Mouse (Mus musculus) embryonic fibroblast, embryonic 13.5 days (primary cell): Measurements from ENCODE around the gene Dnajb2. TPM values are rescaled to one million over a fixed set of nuclear protein-coding genes. Genes with fewer than 3 reads are reported as not detected.

Experiments used
- H3K27ac ChIP-seq: 2 replicates; pipeline ENCODE4 v1.5.1; 2012; ENCODE audit warnings: low read length, control low read depth, inconsistent platforms; ENCODE audit not compliant: insufficient read depth
- H3K4me1 ChIP-seq: 2 replicates; pipeline ENCODE4 v1.6.1; 2011; ENCODE audit warnings: low read length; ENCODE audit not compliant: control insufficient read depth, insufficient read depth
- H3K4me3 ChIP-seq: 2 replicates; pipeline ENCODE4 v1.5.1; 2011; ENCODE audit warnings: mild to moderate bottlenecking, control low read depth, low read length; ENCODE audit not compliant: insufficient read depth
- CTCF ChIP-seq: IDR thresholded peaks from 2 replicates; pipeline ENCODE4 v1.5.1; 2011; ENCODE audit warnings: mild to moderate bottlenecking, control low read depth, low read length, moderate library complexity, borderline replicate concordance; ENCODE audit not compliant: insufficient read depth
- POLR2A ChIP-seq: IDR thresholded peaks from 2 replicates; pipeline ENCODE4 v1.6.1; 2011; ENCODE audit warnings: low read depth, mild to moderate bottlenecking, control low read depth, low read length, moderate library complexity
- polyA plus RNA-seq: library from polyadenylated mRNA; stranded (reverse); fragments of >200 nt; gene quantifications from 2 replicates; pipeline ENCODE4 v1.2.4, GENCODE M21; 2011; ENCODE audit warnings: low read depth; ENCODE audit not compliant: missing spikeins, insufficient read length

The Dnajb2 gene
- polyA plus RNA-seq, 1 experiment: 28.4 TPM

GRCm38 (mm10) chr1:75255516-75256046 is 19.4 kb downstream of the Dnajb2 start:
- H3K27ac ChIP-seq: no peak overlapping the region
- no peaks in the 10 kb centered on the region for H3K4me1 ChIP-seq
- no peak for TF ChIP-seq CTCF
- no peak overlapping the region for H3K4me3 ChIP-seq

GRCm38 (mm10) chr1:75261278-75261677 is 25.1 kb downstream of the Dnajb2 start:
- Histone ChIP-seq H3K4me3 (no peak overlapping the region), H3K27ac (no peak overlapping the region), H3K4me1 (peaks cover 6% of the 10 kb centered on the region; the same call in 1 of the 2 replicates)
- no peak for TF ChIP-seq CTCF
- TF ChIP-seq POLR2A: no peak

- Histone ChIP-seq H3K4me3 (peak overlapping the region; percentile 92), H3K4me1 (peaks cover 6% of the 10 kb centered on the region; the same call in 1 of the 2 replicates), H3K27ac (peak overlapping the region; percentile 76)
- TF ChIP-seq CTCF: no peak
- TF ChIP-seq POLR2A: peak; percentile 57; the same call in 1 of the 2 replicates
Observed at GRCm38 (mm10) chr1:75262969-75263951, 27.1 kb downstream of the Dnajb2 start.

GRCm38 (mm10) chr1:75264091-75264880 is 28.1 kb downstream of the Dnajb2 start, which contains the start of gene Ptprn:
Gene Ptprn, minus strand, starts transcription at chr1:75264502.
- peak; percentile 42; the same call in 1 of the 2 replicates for TF ChIP-seq POLR2A
- no peak for TF ChIP-seq CTCF
- Histone ChIP-seq H3K27ac (peak within 1 kb of the TSS; percentile 76), H3K4me1 (peaks cover 6% of the 10 kb centered on the region; the same call in 1 of the 2 replicates), H3K4me3 (peak within 1 kb of the TSS; percentile 92)

GRCm38 (mm10) chr1:75277195-75278188 is 41.3 kb downstream of the Dnajb2 start:
- no peak for TF ChIP-seq POLR2A
- TF ChIP-seq CTCF: no peak
- no peak overlapping the region for H3K27ac ChIP-seq
- no peak overlapping the region for H3K4me3 ChIP-seq
- H3K4me1 ChIP-seq: no peaks in the 10 kb centered on the region

GRCm38 (mm10) chr1:75278228-75278627 is 42.0 kb downstream of the Dnajb2 start, which contains the start of gene Resp18:
Gene Resp18, minus strand, starts transcription at chr1:75278415.
- no peaks in the 10 kb centered on the region for H3K4me1 ChIP-seq
- H3K4me3 ChIP-seq: no peak within 1 kb of the TSS
- H3K27ac ChIP-seq: no peak within 1 kb of the TSS
- TF ChIP-seq POLR2A: no peak
- TF ChIP-seq CTCF: no peak

GRCm38 (mm10) chr1:75283017-75283416 is 46.8 kb downstream of the Dnajb2 start:
- Histone ChIP-seq H3K27ac (no peak overlapping the region), H3K4me3 (no peak overlapping the region), H3K4me1 (no peaks in the 10 kb centered on the region)
- TF ChIP-seq CTCF: no peak
- no peak for TF ChIP-seq POLR2A

GRCm38 (mm10) chr1:75284911-75285310 is 48.7 kb downstream of the Dnajb2 start:
- TF ChIP-seq POLR2A (no peak), CTCF (no peak)
- Histone ChIP-seq H3K27ac (no peak overlapping the region), H3K4me3 (no peak overlapping the region), H3K4me1 (no peaks in the 10 kb centered on the region)
